Mouse (Mus musculus) gastrocnemius, postnatal 10 days (tissue): Measurements from ENCODE around the gene Enpep. TPM values are rescaled to one million over a fixed set of nuclear protein-coding genes. Genes with fewer than 3 reads are reported as not detected.

Source experiments
- DNase-seq: peaks from one replicate; pipeline ENCODE4 v3.0.0; 2021; ENCODE audit warnings: mixed read lengths
- long read RNA-seq, 2 experiments: library from polyadenylated mRNA; stranded (forward); transcript quantifications; one replicate each; pipeline ENCODE4 v2.0.0; 2021
- total RNA-seq, 2 experiments: library from RNA; stranded (reverse); gene quantifications; 2 replicates each; pipeline ENCODE4 v1.2.3; 2021

Enpep gene
- total RNA-seq = 1 to 10 TPM; 3.2 to 3.7 TPM
- long read RNA-seq, experiment 1, full-length matches to known transcripts = 5 of 5 reads
- long read RNA-seq, experiment 1, partial matches to known transcripts = 0 of 5 reads
- long read RNA-seq, experiment 1, other reads (novel, unspliced or antisense) = 0 of 5 reads
- long read RNA-seq, experiment 2, full-length matches to known transcripts = 4 of 4 reads
- long read RNA-seq, experiment 2, partial matches to known transcripts = 0 of 4 reads
- long read RNA-seq, experiment 2, other reads (novel, unspliced or antisense) = 0 of 4 reads

DNA sequence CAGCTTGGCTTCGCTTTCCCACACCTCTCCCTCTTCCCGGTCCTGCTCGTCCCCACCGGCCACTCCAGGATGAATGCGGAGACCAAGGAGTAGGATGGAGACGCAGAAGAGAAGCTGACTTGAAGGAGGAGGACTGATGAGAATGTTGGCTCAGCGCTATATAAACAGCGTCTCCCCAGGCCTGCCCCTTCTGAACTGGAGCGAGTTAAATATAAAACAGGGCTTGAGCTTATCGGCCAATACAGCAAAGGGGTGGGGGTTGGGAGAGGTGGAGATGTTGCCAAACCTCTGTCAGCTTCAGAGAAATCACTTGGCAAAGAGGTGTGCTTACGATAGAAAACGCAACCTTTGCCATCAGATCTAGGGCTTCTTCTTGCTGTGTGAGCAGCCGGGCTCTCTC is at the start of gene Enpep:
Gene Enpep, minus strand, starts transcription at position 135 of the 400 bp plus-strand sequence.
- peak; percentile 9 for DNase-seq

DNA sequence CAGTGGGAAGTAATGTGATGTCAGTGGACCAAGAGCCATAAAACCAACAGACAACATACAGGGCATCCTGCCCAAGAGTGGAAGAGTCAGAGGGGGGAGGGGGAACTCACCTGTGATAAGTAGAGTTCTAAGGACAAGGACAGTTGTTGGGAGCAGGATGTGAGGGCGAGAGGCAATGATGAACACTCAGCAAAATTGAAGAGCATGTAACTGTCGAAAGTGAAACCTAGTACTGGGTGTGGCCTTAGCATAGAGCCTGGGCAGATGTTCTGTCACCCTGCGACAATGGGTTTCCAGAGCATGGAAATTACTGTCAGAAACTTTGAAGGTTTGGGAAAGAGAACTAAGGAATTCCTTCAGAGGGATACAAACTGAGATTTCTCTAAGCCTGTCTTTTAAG is 46.6 kb upstream of the Enpep start:
- DNase-seq = no peak

DNA sequence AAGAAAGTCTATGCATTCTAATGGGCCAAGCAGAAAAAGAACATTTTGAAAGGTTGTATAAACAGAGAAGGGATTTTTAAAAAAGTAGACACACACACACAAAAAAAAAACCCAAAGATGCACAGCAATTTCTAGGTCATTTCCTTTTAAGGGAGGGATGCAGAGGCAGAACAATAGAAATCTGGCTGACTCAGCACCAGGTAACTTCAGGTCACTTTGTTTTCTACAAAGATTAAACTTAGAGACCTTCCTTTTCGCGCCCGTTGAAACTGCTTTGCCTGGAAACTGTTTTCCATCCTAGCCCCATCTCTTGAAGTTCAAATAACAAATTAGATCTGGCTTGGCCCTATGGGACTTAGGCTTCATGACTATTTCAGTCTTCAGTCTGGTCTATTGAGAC is 42.6 kb upstream of the Enpep start:
- DNase-seq = no peak

DNA sequence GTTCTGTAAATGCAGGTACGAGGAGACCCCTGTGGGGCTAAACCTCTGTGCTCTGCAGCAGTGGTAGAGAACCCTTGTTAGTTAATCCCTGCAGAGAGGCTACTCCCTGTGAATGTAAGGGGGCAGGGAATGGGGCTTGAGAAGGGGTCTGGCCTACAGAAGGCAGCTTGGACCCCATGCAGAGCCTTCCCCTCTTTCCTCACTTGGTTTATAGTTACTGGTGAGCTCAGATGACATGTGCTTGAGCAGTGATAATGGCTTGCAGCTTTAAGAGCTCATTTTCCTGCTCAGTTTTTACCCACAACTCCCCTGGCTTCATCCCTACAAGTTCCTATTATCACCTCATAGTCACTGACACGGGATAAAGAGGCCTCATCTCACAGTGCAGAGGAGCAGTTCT is 40.6 kb upstream of the Enpep start:
- DNase-seq = no peak

DNA sequence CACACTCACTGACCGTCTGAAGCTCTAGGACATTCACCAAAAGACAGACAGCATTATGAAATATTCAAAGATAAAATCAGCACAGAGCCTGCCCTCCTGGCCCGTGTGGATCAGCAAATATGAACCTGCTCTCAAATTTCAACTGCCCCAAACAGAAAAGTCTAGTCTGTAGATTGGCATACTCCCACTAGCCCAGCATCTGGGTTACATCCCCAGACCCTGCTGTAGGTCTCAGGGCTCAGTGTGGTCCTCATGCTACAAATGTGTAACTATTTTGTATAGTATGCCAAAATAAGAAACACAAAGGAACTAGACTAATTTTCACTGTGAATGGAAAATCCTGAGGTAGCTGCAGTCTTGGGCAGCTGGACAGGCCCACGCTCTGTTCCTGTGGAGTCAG is 37.0 kb upstream of the Enpep start:
- no peak for DNase-seq

DNA sequence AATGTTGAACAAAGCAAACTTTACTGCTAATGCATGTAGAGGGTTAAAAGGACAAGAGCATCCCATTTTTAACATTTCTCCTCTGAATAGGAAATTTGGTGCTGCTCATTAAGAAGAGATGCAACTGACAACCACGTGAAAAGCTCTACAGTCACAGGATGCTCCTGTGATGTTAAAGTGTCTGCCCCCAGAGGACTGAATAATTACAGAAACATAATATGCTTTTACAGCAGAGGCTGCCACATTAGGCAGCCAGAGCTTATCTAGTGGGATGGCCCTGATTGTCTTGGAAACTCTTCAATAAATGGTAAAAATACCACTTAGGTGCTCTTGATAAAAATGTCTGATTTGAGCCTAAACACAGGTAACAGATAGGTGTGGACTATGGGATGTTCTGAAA is 33.4 kb upstream of the Enpep start:
- no peak for DNase-seq

DNA sequence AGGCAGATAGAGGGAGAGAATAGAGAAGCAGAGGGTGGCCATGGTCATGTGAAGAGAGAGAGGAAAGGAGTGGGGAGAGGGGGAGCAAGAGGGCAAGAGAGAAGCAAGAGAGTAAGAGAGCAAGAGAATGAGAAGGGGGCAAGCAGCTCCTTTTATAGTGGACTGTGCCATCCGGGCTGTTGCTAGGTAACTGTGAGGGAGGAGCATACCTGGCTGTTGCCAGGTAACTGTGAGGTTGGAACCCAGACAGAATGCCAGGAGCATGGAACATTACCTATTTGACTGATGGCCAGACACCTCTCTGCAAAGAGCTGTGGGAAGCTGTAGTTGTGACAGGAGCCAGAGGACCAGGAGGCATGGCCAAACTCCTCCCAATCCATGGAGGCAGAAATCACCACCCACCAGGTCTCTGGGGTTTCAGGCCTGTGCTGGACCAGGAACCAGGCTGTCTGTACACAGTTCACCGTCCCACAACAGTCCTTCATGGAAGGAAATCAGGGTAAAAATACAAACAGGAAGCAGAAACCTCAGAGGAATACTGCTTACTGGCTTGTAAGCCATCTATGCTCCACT is 32.4 kb upstream of the Enpep start:
- no peak for DNase-seq

DNA sequence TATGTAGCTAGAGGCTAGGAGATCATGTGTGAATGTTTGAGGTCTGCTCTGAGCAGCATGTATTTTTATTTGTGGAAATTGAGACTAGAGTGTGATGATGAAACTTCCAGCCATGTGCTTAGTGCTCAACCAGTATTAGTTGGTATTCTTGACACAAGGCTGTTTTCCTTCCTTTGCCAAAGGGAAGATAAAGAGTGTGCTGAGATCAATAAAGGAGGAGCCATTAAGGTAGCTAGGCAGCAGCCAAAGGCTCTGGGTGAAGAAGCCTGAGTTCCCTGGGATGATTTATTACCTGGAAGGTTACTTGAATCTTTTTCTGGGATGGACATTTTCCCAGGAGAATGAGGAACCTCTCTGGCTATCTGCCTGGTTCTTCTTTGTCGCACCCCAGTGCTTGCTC is 30.9 kb upstream of the Enpep start:
- no peak for DNase-seq

DNA sequence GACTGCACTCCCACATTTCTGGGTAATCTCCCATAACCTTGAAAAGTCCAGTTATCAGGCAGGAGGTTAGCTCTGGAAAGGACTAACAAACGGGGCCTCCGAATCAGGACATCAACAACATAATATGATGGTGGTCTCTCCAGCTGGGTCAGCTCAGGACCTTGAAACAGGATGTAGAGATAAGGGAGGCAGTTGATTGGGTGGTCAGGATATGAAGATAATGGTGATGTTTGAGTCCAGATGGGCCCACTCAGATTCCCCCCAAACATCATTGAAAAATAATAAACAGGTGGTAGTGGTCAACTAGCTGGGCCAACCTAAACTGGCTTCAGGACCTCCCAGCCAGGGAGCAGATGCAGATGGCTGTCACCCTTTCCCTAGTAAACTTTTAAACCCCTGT is 25.6 kb upstream of the Enpep start:
- no peak for DNase-seq

DNA sequence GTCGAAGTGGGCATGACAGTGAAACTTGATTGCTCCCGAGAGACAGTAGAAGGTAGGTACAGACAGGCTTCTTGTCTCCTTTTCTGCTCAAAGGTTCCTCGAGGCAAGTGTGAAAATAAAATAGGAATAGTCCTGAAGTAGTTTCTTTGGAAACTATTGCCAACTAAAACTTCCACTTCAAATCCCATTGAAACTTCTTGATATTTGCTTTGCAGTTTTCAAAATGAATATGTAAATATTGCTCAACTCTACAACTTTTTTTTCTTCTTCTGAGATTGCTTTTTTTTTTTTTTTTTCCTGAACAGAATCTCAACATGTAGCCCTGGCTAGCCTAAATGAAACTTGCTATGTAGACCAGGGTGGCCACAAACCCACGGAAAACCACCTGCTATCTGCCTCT is 21.4 kb upstream of the Enpep start:
- DNase-seq = no peak

DNA sequence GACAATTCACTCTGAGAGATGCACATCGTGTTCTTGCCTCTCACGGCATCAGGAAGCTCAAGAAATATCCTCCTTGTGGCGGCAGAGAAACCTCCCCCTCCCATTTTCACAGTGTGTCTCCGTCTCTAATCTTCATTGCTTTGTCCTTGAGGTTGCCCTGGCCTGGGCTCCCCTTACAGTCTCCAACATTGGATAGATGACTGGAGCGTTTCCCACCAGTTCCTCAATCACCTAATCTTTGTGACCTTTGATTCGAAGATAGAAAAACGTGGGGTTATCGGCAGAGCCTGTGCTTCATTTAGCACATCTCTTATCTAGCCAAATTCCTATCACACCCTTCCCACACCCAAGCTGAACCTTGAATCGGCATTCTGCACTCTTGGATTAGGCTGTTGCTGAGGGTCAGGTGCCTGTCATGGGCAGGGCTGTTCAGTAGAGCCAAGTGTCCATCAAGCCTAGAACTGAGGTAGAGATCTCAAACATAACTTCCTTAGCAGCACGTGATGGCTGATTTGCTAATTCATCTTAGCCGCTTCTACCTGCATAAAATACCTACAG is 18.9 kb upstream of the Enpep start:
- no peak for DNase-seq

DNA sequence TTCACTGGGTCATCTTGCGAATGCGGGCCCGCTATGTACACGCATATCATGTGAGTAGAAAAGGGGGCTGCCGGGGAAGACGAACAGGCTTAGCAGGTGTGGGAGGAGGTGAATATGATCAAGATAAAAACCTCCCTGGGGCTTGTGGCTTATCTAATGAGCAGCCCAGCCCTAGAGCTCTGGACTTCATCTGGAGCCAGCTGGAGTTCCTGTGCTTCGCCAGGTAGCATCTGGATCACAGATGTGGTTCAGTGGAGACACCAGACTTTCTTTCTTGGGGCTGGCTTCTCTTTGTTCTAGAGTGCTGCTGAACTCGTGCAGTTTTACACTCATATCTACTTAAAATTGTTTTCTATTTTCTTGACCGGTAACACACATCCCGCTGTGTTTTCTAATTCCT is 14.8 kb upstream of the Enpep start:
- no peak for DNase-seq

DNA sequence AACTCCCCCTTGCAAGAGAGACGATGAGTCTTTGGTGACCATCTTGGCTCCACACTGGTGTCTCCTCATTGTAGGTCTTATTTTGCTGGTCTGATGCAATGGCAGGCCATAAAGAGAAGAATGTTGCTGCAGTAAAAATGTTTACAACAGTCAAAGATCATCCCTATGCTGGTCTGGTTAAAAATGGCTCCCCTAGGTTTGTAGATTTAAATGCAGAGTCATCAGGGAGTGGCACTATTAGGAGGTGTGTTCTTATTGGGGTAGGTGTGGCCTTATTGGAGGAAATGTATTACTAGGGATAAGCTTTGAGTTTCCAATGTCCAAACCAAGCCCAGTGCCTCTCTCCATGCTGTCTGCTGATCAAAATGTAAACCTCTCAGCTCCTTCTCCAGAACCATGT is 10.2 kb upstream of the Enpep start:
- DNase-seq = no peak

DNA sequence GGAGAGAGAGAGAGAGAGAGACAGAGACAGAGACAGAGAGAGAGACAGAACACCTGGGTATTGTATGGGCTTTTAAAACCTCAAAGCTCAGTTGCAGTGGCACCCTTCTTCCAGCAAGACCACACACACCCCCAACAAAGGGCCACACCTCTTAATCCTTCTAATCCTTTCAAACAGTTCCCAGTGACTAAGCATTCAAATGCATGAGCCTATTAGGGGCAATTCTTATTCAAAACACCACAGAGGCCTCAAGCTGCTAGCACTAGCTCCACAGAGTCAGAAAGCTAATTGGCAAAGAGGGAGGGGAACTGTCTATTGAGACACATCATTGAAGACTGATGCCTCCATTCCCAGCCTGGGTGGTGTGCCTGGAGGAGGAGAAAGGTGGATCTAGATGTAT is 8.5 kb upstream of the Enpep start:
- no peak for DNase-seq

DNA sequence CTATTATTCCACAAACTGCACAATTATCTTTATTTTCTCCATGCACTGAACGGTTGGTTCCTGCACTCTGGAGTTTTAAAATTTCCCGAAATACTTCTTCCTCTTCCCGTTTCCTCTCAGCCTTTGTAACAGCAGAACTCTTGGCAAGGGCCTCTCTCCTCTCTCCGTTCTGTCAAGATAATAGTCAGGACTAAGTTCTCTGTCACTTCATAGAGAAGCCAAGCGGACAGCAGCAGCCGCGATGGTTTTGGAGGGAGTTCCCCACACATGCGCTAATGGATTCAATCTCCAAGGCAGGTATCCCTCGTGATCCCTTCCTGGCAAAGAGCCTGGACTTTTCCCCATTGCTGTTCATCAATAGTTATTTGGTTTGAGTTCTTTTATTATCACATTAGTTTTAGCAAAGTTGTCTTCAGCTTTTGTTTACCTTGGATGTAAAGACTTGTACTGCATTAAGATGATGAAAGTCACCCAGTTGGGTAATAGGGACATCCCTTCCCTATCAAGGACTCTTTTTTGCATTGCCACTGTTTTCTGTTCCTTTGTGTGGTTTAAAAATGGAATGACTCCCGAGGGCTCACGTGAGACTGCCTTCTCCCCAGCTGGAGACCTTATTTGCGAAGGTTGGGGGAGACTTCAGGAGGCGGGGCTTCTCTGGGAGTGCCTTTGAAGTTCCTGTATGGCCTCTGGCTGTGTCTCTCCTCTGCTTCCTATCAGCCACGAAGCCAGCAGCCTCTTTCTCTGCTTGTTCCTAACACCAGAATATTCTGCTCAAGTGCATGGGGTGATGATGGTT is 6.0 kb upstream of the Enpep start:
- no peak for DNase-seq

DNA sequence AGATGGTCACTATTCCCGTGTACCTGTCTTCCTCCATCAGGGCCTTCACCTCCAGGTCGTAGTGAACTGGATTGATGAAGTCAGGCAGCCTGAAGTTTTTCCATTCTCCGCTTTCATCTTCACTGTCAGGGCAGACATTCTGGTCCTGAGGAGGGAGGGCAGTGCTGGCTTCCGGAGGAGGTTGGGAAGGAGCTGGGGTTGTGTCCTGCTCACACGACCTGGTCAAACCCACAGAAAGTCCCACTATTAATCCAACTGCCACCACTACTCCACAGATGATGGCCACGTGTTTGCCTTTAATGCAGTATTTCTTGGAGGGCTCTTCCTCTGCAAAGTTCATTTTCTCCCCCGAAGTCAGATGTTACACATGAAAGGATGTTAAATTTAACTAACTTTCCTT is 378 bp downstream of the Enpep start:
- DNase-seq = no peak

DNA sequence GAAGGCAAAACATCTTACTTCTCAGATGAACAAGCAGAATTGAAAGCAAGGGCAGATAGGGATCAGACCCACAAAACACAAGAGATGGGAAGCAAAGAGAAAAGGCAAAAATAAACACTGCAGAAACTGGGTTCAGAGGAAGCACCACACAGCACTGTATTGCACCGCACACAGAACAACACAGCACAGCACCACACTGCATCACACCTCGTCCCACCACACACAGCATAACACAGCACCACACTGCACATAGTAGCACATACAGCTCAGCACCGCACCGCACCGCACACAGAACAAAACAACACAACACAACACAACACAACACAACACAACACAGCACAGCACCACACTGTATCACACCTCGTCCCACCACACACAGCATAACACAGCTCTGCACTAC is 1.1 kb downstream of the Enpep start:
- DNase-seq = no peak

DNA sequence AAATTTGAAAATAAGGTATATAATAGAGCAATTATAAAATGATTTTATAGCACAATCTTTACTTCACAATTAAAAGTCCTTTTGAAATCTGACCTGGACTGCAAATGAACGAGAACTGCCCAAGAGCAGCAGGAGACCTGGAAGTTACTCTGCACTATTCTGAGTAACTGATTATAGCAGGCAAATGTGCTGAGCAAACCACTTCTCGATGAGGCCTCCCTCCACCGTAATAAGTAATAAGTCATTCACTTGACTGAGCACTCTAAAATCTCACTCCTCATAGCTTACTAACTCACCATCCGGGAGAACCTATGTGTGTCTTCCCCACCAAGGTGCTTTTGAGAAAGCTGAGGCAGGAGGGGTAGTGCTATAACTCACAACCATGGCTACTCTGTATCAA is 4.5 kb downstream of the Enpep start:
- DNase-seq = no peak

DNA sequence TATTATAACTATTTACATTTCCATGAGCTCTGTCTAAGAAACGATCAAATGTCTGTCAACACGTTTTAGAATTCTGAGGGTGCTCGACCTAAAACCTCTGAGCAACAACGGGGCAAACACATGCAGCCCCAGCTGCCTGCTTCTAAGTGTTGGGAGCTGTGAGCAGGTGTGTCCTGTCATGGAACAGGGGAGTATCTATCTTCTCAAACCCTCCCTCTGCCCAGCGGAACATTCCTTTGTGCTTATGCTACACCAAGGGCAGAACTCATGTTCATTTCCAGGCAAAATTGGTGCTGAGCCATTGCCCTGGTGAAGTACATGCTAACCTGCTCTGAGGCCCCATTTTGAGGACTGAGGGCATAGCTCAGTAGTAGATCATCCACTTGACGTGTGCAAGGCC is 10.9 kb downstream of the Enpep start:
- no peak for DNase-seq

DNA sequence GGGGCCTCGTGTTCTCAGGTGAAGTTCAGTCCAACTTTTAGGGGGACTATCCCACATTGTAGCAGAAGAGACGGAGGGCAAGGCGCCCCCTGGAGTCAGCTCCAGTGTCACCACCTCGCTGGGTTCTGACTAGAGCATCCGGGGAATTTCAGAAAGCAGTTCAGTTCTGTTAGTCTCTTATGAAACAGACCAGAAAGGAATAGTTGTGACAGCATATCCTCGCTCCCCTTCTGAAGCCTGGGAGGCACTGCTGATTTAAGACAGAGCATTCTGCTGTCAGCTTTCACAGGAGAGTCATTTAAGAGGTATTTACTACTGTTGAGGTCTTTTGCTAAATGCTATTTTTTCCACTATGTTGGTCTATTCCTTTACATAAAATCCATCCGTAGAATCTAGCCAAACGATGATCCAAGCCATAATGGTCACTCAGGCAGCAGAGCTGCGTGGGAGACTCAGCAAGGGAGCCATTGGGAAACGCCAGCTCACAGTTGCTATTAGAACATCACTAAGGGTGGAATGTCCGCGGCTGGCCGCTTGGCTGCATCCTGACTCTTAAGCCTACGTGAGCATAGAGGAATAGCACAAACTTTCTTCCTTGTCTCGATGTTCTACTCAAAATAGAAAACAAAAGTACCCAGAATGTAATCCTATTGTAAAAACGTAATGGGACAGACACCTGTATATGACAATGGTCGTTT is 15.3 kb downstream of the Enpep start:
- no peak for DNase-seq

DNA sequence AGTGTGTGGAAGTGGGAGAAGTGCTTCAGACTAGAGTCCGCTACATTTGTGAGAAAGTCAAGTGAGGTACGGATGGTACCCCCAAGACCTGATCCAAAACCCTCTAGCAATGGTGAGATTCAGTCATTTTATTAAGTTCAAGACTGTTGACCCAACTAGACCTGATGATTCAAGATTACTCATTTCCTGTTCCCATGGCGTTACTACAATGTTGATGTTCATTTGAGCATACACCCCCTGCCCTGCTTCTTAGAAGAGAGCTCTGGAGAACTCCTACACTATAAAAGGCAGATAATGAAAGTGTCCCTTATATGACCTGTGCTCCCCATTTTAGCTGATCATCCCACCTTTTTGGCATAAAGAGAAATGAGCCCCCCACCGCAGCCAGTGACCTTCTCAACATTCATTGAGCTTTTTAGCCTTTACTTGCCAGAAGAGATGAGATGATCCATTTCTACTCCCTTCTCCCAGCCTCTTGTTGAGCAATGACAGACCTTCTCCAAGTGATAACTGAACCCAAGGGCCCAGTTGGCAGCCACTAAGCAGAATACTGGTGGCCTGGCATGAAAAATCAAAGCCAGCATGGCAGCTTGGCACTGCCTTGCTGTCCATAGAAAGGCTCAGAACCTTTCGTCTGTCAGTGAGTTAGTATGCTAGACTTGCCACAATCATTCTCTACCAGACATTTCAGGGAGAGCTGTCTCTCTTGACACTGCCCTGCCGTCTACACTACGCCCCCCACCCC is 18.7 kb downstream of the Enpep start:
- no peak for DNase-seq

DNA sequence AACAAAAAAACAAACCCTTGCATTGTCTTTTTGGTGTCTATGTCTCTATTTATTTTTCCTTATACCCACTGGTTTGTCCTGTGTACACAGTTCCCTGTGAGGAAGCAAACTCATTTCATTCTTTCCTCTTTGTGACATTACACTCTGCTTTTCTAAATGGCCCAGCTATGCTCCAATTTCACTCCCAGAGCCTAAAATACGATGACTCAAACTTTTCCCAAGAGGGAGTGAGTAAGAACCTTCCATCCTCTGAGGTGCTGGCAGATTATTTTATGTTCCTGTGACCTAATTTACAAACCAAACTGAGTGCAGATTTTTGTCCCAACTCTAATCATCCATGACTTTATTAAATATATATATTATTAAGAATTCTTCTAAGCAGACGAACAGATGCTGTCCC is 19.3 kb downstream of the Enpep start:
- no peak for DNase-seq
